Mouse (Mus musculus) B cell, adult 62 days (primary cell): ENCODE measurements around the gene Col1a2. TPM values are rescaled to one million over a fixed set of nuclear protein-coding genes. Genes with fewer than 3 reads are reported as not detected.

ENCODE experiments used
- total RNA-seq: library from RNA; stranded (reverse); gene quantifications from 4 replicates; pipeline ENCODE4 v1.2.4, GENCODE M21; 2023

The Col1a2 gene
- total RNA-seq = 0.17 to 1.9 TPM (median 0.33 TPM) in 4 replicates

DNA sequence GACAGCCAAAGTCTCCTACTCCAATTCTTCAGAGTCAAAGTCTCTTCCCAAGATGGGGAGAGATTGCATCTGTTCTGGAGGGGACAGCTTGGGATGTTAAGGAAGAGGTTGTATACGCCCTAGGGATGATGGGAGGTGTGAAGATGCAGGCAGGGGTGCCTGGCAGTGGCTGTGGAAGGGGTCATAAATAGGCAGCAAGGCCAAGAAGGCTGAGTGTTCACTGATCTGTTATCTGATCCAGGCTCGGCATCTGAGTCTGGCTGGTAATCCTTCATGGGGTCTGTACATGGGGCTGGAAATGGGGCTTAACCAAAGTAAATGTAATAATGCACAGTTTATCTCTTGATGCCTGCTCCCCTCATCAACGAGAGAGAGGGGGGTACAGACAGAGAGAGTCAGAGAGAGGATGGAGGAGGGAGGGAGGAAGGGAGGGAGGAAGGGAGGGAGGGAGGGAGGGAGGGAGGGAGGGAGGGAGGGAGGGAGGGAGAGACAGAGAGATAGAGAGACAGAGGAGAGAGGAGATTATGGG, at the start of gene Col1a2:
Gene Col1a2, plus strand, starts transcription at position 212 of the 529 bp plus-strand sequence.

Other genes with a start within 250 kb of the Col1a2 start
- 17.6 to 24.9 TPM (median 18.9 TPM) in 4 replicates for gene Casd1, start 96.0 kb downstream of the Col1a2 start, total RNA-seq
- 0.69 to 1.4 TPM (median 0.79 TPM) in 4 replicates for gene Sgce, start 242.4 kb downstream of the Col1a2 start, total RNA-seq
- gene Peg10, start 242.5 kb downstream of the Col1a2 start, total RNA-seq = 0.37 to 0.60 TPM (median 0.45 TPM) in 4 replicates